Mouse (Mus musculus): ENCODE measurements around the gene Eya2.

DNA sequence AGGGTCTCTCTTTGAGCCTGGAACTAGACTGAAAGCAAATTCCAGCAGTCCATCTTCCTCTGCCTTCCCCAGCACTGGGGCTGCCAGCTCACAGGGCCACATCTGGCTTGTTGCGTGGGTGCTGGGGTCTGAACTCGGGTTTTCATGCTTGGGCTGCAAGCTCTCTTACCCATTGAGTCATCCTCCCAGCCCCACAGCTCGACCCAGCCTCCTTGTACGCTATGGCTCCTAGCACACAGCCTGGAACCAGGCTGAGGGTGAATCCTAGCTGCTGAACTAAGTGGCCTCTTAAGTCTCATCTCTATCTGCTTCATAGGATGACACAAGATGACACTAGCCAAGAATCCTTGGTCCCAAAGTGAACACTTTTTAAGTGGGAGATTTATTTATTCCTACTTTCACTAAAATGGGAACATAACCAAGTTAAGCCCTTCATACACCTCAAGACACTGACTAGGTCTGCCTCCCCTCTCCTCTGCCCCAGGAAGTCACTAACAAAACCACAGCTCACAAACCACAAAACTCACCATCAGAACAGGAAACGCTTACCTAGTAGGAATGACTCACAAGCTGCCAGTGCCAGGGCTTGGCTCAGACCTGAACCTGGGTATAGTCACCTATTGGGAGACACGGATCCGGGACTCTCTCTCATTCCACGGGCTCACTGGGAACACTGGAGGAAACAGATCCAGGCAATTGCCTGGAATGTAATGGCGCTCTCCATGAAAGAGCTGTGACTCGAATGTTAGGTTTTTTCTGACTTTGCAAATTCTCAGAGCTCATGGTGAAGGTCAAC is 60.1 kb downstream of the Eya2 start:
- TF ChIP-seq CTCF (IDR thresholded peaks at IDR 0.05; ENCODE audit: extremely low read depth, insufficient read depth, insufficient read length, insufficient replicate concordance): no peak
- TF ChIP-seq POLR2A (IDR thresholded peaks at IDR 0.05; ENCODE audit: low read depth, low read length): no peak
